Mouse (Mus musculus) neural tube, embryonic 11.5 days (tissue): ENCODE results near the gene Syt13. TPM values are rescaled to one million over a fixed set of nuclear protein-coding genes. Genes with fewer than 3 reads are reported as not detected.
A peak's percentile ranks its signal among the peaks of the same experiment; 100 is the strongest.

Experiments used
- ATAC-seq: fragments of 200-750 bp; cut with Nextera tagmentation; 2 replicates; pipeline ENCODE4 v1.8.0; 2017; ENCODE audit warnings: moderate number of reproducible peaks, mild to moderate bottlenecking, moderate TSS enrichment, moderate library complexity; ENCODE audit not compliant: insufficient read depth, low FRiP score, low TSS enrichment
- DNase-seq: peaks from one replicate; pipeline ENCODE4 v3.0.0-alpha.2; 2015; ENCODE audit warnings: low spot score
- H3K27ac ChIP-seq: fragments of 300-500 bp; sonication (generic); 2 replicates; pipeline ENCODE4 v1.5.1; 2014; ENCODE audit warnings: low read depth, mild to moderate bottlenecking, low read length
- H3K27me3 ChIP-seq: fragments of 300-500 bp; sonication (generic); 2 replicates; pipeline ENCODE4 v1.6.1; 2014; ENCODE audit warnings: mild to moderate bottlenecking, low read length, mixed read lengths; ENCODE audit not compliant: control insufficient read depth, insufficient read depth
- H3K36me3 ChIP-seq: fragments of 300-500 bp; sonication (generic); 2 replicates; pipeline ENCODE4 v1.6.1; 2014; ENCODE audit warnings: mild to moderate bottlenecking, low read length, moderate library complexity, mixed read lengths; ENCODE audit not compliant: control insufficient read depth, insufficient read depth
- H3K4me1 ChIP-seq: fragments of 300-500 bp; sonication (generic); 2 replicates; pipeline ENCODE4 v1.6.1; 2014; ENCODE audit warnings: low read length, mixed read lengths; ENCODE audit not compliant: control insufficient read depth, insufficient read depth
- H3K4me2 ChIP-seq: fragments of 300-500 bp; sonication (generic); 2 replicates; pipeline ENCODE4 v1.6.1; 2014; ENCODE audit warnings: low read depth, mild to moderate bottlenecking, moderate library complexity
- H3K4me3 ChIP-seq: fragments of 300-500 bp; sonication (generic); 2 replicates; pipeline ENCODE4 v1.5.1; 2014; ENCODE audit warnings: low read depth, low read length
- H3K9ac ChIP-seq: fragments of 300-500 bp; sonication (generic); 2 replicates; pipeline ENCODE4 v1.6.1; 2014; ENCODE audit warnings: mild to moderate bottlenecking, low read length
- H3K9me3 ChIP-seq: fragments of 300-500 bp; sonication (generic); 2 replicates; pipeline ENCODE4 v1.6.1; 2016; ENCODE audit warnings: low read length; ENCODE audit not compliant: control insufficient read depth
- WGBS: fragments of 180-500 bp; shearing (Covaris S2); extraction: QIAGEN DNeasy Blood & Tissue Kit; methylation state at CpG from one replicate; pipeline ENCODE4 v1.1.7; 2014; 5-methylcytosine and 5-hydroxymethylcytosine counted together
- polyA plus RNA-seq: library from polyadenylated mRNA; unstranded; fragments of >200 nt; fragmentation: Nextera tagmentation; extraction: Ambion mirVana; gene quantifications from 2 replicates; pipeline ENCODE4 v1.2.1, GENCODE M21; 2014

Gene Syt13
- polyA plus RNA-seq, 1 experiment from 2014 or later, result 25.0 TPM

DNA sequence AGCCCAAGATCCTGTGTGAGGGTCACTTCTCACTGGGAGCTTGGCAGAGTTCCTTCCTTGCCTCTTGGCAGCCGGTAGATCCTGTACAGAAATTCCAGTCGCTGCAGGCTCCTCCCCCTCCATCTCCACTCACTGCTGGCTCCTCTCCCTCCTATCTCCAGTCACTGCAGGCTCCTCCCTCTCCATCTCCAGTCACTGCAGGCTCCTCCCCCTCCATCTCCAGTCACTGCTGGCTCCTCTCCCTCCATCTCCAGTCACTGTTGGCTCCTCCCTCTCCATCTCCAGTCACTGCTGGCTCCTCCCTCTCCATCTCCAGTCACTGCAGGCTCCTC is 31.0 kb upstream of the Syt13 start:
- no peaks in the 10 kb centered on the region for H3K9me3 ChIP-seq
- no peak for ATAC-seq
- H3K4me2 ChIP-seq, result no peak overlapping the region
- no peak overlapping the region for H3K27ac ChIP-seq
- no peaks in the 10 kb centered on the region for H3K36me3 ChIP-seq
- WGBS, result 0% methylated on average over 2 of the region's 2 CpGs
- no peak overlapping the region for H3K4me3 ChIP-seq
- peaks cover 8% of the 10 kb centered on the region for H3K4me1 ChIP-seq
- peak; percentile 55 for DNase-seq
- H3K27me3 ChIP-seq, result 0 out of 2 replicates have a peak, but pooled peaks cover 2% of the 10 kb centered on the region
- H3K9ac ChIP-seq, result no peak overlapping the region

- H3K4me2 ChIP-seq, result no peak overlapping the region
- no peak overlapping the region for H3K4me3 ChIP-seq
- ATAC-seq, result no peak
- H3K27me3 ChIP-seq, result no peaks in the 10 kb centered on the region
- no peaks in the 10 kb centered on the region for H3K36me3 ChIP-seq
- H3K9ac ChIP-seq, result no peak overlapping the region
- 87% methylated on average over 6 of the region's 6 CpGs for WGBS
- no peak for DNase-seq
- H3K27ac ChIP-seq, result no peak overlapping the region
- no peaks in the 10 kb centered on the region for H3K9me3 ChIP-seq
- H3K4me1 ChIP-seq, result peaks cover 6% of the 10 kb centered on the region
Measured at GRCm38 (mm10) chr2:92884976-92885375, 29.9 kb upstream of the Syt13 start.

- DNase-seq, result no peak
- no peak for ATAC-seq
- Histone ChIP-seq H3K9ac (no peak overlapping the region), H3K9me3 (no peaks in the 10 kb centered on the region), H3K27me3 (no peaks in the 10 kb centered on the region), H3K4me2 (no peak overlapping the region), H3K4me3 (no peak overlapping the region), H3K27ac (no peak overlapping the region), H3K36me3 (no peaks in the 10 kb centered on the region), H3K4me1 (peaks cover 6% of the 10 kb centered on the region)
- 82% methylated on average over 3 of the region's 3 CpGs for WGBS
Measured at GRCm38 (mm10) chr2:92886862-92887261, 28.0 kb upstream of the Syt13 start.

GRCm38 (mm10) chr2:92892524-92892923 is 22.4 kb upstream of the Syt13 start:
- 93% methylated on average over 4 of the region's 4 CpGs for WGBS
- Histone ChIP-seq H3K4me1 (no peaks in the 10 kb centered on the region), H3K36me3 (no peaks in the 10 kb centered on the region), H3K27ac (no peak overlapping the region), H3K9ac (no peak overlapping the region), H3K27me3 (no peaks in the 10 kb centered on the region), H3K9me3 (no peaks in the 10 kb centered on the region), H3K4me3 (no peak overlapping the region), H3K4me2 (no peak overlapping the region)
- ATAC-seq, result no peak
- DNase-seq, result no peak

DNA sequence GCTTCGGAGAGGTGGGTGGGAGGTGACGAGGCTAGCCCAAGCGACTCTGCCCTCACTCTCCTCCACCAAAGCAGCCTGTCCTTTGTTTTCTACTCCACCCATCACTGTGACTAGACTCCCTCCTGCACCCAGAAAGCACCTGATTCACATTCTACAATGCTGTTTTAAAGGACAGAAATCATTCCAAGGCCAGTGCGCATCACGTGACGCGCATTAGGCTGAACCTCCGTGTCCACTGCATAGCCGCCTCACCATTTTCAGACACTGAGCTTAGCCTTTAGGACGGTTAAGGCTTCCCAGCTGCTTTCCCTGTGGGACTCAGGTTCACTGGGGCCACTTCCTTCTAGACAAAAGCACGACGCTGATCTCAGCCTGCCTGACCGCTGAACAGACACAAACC is 11.2 kb upstream of the Syt13 start:
- H3K4me2 ChIP-seq, result no peak overlapping the region
- 79% methylated on average over 13 of the region's 13 CpGs for WGBS
- DNase-seq (no peak), ATAC-seq (no peak)
- no peaks in the 10 kb centered on the region for H3K9me3 ChIP-seq
- no peak overlapping the region for H3K4me3 ChIP-seq
- H3K27ac ChIP-seq, result no peak overlapping the region
- no peak overlapping the region for H3K9ac ChIP-seq
- H3K27me3 ChIP-seq, result no peaks in the 10 kb centered on the region
- H3K4me1 ChIP-seq, result no peaks in the 10 kb centered on the region
- H3K36me3 ChIP-seq, result no peaks in the 10 kb centered on the region

- H3K4me3 ChIP-seq, result no peak overlapping the region
- H3K27me3 ChIP-seq, result no peaks in the 10 kb centered on the region
- DNase-seq (no peak), ATAC-seq (no peak)
- WGBS, result 31% methylated on average over 8 of the region's 8 CpGs
- no peaks in the 10 kb centered on the region for H3K4me1 ChIP-seq
- H3K9ac ChIP-seq, result no peak overlapping the region
- H3K27ac ChIP-seq, result no peak overlapping the region
- H3K4me2 ChIP-seq, result no peak overlapping the region
- H3K36me3 ChIP-seq, result no peaks in the 10 kb centered on the region
- H3K9me3 ChIP-seq, result no peaks in the 10 kb centered on the region
Measured at GRCm38 (mm10) chr2:92904307-92904859, 10.5 kb upstream of the Syt13 start.

DNA sequence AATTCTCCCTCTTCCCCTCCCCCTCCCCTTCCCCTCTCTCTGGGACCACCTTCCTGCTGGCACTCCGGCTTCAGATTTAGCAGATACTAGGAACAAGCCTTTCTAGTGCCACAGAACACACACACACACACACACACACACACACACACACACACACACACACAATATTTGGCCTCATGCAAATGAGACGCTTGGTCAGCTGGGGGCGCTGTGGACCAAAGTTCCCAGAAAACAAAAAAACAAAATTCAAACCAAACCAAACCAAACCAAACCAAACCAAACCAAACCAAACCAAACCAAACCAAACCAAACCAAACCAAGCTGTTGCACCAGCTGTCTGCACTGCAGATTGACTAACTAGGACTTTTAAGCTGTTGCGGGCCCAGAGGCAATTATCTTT is 4.5 kb upstream of the Syt13 start:
- H3K4me2 ChIP-seq, result no peak overlapping the region
- peaks cover 11% of the 10 kb centered on the region for H3K4me1 ChIP-seq
- no peaks in the 10 kb centered on the region for H3K9me3 ChIP-seq
- H3K9ac ChIP-seq, result no peak overlapping the region
- peaks cover 6% of the 10 kb centered on the region for H3K27me3 ChIP-seq
- DNase-seq (no peak), ATAC-seq (no peak)
- H3K27ac ChIP-seq, result no peak overlapping the region
- H3K4me3 ChIP-seq, result no peak overlapping the region
- no peaks in the 10 kb centered on the region for H3K36me3 ChIP-seq
- WGBS, result 78% methylated on average over 4 of the region's 4 CpGs

DNA sequence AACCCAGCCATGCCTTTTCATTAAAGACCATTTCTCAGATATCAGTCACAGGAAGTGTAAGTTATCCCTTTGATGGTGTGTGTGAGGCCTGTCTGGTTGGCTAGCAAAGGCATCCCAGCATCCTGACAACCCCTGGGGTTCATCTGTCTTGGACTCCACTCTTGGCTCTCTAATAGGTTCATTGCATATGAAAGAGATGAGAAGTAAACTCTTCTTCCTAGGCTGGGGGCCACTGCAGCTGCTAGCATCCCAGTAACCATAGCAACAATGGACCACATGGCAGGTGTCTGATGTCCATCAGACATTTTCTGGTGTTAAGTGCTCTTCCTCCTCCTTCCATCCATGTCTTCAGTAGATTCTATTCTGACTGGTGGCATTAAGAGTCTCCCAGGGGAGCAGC is 2.6 kb upstream of the Syt13 start:
- Histone ChIP-seq H3K4me1 (peaks cover 23% of the 10 kb centered on the region), H3K36me3 (no peaks in the 10 kb centered on the region)
- no peak for ATAC-seq

GRCm38 (mm10) chr2:92913295-92913694 is 1.6 kb upstream of the Syt13 start:
- H3K4me2 ChIP-seq, result no peak overlapping the region
- DNase-seq (no peak), ATAC-seq (no peak)
- 10% methylated on average over 9 of the region's 9 CpGs for WGBS
- H3K9ac ChIP-seq, result no peak overlapping the region
- H3K27me3 ChIP-seq, result peaks cover 6% of the 10 kb centered on the region
- H3K4me3 ChIP-seq, result no peak overlapping the region
- no peaks in the 10 kb centered on the region for H3K9me3 ChIP-seq
- H3K27ac ChIP-seq, result no peak overlapping the region
- peaks cover 24% of the 10 kb centered on the region for H3K4me1 ChIP-seq
- no peaks in the 10 kb centered on the region for H3K36me3 ChIP-seq

More for the DNA sequence above, 2.6 kb upstream of the Syt13 start:
- Histone ChIP-seq H3K9ac (no peak overlapping the region), H3K9me3 (no peaks in the 10 kb centered on the region), H3K27me3 (peaks cover 6% of the 10 kb centered on the region), H3K4me3 (no peak overlapping the region), H3K4me2 (no peak overlapping the region), H3K27ac (no peak overlapping the region)
- DNase-seq, result no peak
